Mouse (Mus musculus) cerebellum, adult 9-10 months (tissue): ENCODE results near the gene Anxa6.
"Not testable (repeated sequence)": the region's sequence is repeated elsewhere in the genome, so short reads cannot be mapped to it uniquely, and the experiment has no call there.

Source experiments
- DNase-seq: peaks from one replicate; pipeline ENCODE4 v3.0.0; 2022

The Anxa6 gene

DNA sequence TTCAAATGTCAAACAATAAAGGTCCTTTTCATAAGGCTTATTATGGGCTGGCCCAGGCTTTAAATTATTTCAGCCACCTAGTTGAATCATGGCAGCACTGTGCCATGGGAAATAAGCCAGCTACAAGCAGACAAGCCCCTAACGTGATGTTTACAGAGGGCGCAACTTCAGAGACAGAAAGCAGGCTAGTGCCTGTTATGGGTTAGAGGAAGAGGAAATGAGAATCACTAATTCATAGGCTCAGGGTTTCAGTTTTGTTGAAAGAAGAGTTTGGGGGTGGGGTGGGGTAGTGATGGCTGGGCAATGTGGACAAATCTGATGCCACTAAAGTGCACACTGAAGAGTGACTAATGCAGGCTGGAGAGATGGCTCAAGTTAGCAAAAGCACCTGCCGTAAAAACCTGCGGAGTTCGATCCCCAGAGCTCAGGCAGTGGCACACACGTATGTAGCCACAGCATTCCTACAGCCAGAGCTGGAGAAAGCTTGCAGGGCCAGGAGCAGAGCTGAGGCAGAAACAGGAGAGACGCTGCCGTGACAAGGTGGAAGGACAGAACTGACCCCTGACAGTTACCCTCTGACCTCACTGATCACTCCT lies 44.4 kb downstream of the Anxa6 start:
- DNase-seq, result no peak

DNA sequence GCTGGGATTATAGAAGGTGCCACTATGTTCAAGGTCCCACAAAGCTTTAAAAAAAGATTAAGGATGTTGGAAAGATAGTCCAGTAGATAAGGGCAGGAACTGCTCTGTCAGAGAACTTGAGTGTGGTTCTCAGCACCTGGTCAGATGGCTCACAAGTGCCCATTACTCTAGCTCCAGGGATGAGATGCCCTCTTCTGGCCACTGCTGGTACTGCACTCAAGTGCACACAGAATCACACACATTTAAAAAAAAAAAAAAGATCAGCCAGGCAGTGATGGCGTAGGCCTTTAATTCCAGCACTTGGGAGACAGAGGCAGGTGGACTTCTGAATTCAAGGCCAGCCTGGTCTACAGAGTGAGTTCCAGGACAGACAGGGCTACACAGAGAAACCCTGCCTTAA lies 45.3 kb downstream of the Anxa6 start:
- no peak for DNase-seq

DNA sequence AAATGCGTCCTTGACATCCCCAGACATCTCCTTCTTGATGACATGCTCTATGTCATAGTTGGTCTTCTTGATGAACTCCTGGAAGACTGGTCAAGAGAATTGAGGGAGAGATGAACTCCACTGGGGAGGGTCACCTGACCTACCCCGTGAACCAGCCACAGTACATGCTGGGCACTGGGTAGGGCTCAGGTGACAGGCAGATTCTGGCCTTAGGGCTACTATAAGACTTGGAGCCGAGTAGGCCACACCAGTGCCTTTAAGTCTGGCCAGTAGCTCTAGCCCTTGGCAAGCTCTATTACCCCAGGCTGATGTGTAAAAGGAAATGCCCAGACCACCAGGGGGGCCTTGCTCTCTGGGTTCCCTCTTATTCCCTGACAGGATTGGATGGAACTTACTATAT lies 48.2 kb downstream of the Anxa6 start:
- DNase-seq, result no peak

DNA sequence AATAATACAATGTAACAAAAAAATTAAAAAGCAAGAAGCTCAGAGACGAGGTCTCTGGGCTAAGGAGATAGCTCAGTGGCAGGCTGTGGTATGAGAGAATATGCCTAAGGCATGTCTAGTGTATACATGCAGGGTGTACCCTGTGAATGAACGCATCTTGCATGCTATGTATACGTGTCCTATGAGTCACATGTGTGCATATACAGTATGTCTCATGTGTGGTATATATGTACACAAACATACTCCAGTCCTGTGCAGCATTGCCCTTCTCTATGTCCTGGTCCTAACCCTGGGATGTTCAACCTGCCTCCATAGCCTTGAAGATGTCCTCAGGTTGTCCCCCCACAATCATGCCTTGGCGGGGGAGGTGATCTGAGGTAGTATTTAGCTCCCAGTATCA lies 48.7 kb downstream of the Anxa6 start:
- DNase-seq, result no peak

DNA sequence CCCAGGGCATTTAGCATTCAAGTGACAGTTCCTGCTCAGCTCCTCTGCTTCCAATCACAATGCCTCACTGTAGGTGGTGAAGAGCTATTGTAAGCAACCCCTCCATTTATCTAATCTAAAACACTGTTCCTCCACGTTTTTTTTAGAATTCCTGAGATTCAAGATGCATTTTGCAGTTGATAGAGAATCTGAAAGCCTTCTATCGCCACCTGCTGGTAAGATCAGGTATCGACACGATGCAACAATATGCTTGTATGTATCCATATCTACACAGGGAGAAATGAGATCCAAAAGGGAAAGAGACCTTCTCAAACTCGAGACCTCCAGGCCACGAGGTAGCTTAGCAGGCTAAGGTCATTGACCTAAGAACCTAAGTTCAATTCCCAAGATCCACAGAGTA lies 49.2 kb downstream of the Anxa6 start:
- peak; percentile 84 for DNase-seq

DNA sequence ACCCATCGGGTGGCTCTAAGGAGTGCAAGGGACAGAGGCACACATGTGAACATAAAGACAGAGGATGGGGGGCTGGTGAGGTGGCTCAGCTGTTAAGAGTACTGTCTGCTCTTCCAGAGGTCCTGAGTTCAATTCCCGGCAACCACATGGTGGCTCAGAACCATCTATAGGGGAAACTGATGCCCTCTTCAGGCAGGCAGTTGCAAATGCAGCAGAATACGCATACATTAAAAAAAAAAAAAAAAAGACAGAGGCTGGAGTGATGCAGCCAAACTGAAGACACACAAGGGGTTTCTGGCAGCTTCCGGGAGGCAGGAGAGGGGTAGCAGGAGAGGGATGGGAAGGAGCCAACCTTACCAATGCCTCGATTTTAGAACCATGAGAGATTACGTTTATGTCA lies 50.7 kb downstream of the Anxa6 start:
- DNase-seq, result no peak

DNA sequence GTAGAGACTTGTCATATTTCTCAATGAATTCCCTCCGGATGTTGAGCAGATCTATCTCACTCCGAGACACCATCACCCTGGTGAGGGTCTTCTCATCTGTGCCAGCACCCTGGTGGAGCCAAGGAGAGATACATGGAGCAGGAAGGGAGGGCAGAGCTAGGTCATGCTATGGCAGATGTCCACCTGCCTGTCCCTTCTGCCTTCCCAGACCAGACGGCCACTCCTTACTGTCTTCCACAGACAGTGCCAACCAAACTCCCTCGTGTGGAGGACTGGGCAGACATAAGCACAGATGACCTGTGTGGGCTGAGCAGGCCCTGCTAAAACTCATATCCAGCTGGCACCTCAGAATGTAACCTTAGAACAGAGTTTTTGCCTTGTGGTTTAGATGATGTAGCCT lies 51.6 kb downstream of the Anxa6 start:
- no peak for DNase-seq

DNA sequence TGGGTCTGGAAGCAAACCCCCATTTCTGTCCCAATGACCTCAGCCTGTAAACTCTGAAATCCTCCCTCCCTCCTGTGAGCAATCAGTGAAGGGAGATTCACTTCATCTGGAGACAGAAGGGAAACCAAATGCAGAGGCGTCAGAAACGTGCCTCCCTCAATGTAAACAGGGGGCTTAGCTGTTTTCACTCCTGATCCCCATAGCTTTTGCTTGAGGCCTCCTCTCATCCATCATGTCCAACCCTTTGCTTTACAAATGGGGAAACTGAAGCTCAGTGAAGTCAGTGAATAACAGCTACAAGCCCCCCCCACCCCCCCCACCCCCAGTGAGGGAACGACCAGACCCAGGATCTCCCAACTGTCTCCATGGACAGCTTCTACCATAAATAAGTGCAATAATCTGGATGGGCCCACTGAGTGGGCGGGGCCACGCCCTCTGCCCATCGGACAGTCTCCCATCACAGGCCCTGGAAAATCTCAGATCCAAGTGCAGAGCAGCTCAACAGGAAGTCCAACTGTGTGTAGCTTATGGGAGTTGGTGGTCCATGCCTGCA lies 55.8 kb downstream of the Anxa6 start:
- DNase-seq, result no peak

DNA sequence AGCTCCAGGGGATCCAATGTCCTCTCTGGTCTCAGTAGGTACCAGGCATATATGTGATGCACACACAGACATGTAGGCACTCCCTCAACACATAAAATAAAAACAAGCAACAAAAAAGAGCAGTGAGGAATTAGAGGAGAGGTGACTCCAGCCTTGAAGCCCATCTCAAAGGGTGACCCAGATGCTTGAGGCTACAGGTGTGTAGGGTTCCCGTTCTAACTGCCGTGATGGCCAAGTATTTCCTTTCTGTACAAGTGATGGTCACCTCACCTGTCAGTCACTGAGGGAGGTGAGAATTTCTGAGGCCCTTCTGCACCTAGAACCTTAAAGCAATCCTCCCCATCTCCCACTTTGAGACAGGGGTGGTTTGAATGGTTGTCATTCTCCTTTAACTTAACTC lies 56.9 kb downstream of the Anxa6 start:
- no peak for DNase-seq

DNA sequence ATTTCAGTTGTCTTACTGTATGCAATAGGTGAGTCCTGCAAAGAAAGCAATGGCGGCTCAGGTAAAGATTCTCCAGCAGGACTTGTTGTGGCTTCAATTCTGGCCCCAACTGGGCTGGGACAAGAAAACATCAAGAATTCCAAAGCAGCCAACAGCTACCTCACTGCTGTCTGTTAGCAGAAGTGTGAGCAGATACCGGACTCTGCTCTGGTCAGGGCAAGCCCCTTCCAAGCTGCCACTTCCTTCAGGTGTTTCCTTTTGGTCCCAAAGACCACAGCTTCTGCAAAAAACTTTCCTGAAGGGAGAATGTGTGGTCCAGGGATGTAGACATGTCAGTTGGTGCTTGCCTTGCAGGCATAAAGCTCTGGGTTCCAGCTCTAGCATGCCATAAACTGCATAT lies 57.5 kb downstream of the Anxa6 start:
- no peak for DNase-seq

DNA sequence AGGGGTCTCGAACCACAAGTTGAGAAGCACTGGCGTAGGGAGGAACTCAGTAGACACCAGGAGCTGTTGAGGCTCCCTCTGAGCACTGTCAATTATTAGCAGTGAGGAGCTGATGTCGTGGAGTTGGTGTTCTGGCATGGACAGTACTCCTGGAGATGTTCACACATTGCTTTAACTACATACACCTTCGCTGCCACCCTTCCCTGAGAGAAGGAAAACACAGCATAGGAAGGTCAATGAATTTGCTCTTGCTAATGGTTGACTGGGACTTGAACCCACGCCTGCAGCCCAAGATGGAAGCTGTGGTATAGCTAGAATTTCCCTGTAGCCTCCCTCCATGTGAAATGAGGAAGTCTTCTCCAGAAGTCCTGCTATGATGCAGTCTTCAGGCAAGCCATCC lies 57.9 kb downstream of the Anxa6 start:
- DNase-seq, result no peak

DNA sequence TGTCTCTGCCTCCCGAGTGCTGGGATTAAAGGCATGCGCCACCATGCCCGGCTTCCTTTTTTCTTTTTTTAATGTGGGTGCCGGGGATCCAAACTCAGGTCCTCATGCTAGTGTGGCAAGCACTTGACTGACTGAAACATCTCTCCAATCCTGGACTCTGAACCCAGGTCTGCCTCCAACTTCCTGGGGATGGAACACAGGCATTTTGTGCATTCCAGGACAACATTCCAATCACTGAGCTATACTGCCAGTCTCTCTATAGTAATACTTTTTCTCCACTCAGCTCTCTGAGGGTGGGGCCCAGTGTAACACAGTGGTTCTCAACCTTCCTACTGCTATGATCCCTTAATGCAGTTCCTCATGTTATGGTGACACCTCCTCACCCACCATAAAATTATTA lies 58.6 kb downstream of the Anxa6 start:
- no peak for DNase-seq

DNA sequence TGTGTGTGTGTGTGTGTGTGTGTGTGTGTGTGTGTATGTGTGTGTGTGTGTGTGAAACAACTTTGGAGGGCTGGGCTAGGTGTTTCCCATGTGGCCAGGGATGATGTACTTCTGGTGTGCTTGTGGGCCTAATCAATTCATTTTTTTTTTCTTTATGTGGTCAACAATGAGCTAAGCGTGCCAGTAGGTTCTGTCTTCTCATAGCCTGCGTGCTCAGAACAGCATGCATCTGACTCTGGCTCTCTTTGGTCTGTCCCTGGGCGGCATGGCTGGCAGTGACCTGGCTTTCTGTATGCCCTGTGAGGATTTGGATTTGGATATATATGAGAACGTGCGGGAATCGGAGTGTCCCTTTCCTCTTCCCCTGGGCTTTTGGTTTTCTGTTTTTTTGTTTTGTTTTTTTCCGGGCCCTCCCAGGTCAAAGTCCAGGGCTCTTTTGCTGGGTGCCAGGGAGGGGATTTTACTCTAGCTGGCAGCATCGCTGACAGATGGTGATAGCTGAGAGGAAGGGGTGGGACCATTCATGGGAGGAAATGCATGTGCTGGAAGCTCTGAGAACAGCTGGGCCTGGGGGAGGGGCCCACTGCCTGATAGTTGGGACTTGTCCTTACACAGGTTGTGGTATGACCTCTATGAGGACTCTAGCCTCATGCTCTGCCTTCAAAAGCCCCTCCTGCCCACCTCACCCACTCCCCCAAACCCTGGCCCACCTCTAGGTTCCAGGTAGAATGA lies 59.6 kb downstream of the Anxa6 start:
- DNase-seq, result no peak

DNA sequence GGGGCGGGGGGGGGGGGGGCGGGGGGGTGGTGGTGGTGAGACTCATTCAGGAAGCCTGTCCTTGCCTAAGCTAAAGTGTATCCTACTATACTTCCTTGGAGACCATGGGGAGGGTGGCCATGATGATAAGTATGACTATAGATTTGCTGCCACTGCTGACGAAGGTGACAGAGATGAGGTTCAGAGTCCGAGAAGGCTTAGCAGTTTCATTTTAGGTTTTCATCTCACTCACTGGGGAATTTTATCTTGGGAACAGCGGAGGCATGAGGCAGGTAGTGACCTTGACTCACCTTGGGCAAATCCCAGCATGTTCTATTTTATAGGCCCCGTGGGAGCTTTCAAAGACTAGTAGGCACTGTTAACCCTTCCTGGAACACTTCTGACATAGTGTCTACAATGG lies 60.5 kb downstream of the Anxa6 start:
- no peak for DNase-seq

DNA sequence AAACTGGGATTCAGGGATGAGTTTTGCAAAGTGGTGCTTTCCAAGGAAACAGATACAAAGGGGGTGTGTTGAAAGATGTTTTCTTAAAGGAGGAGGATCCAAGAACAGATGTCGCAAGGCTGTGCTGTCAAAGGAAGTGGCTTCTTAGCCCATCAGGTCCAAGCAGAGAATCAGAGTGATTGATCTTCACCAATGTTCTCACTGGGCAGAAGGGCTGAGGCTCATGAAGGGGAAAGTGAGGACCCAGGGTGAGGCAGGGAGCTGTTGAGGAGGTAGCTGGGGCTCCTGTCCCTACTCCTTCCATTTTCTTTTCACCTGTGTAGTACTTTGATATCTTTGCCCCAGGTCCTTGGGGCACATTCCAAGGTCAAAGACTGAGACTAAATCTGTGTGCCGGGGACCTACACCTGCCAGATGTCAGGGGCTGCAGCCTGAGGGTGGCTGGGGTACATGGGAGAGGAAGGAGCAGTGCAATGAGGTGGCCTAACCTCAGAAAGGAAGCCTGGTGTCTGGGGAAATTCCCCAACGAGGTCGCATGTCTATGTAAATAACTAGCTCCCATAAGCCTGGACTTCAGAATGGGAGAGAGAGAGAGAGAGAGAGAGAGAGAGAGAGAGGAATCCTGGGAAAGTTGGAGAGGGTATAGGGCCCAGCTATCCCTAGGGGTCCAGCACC lies 61.1 kb downstream of the Anxa6 start:
- DNase-seq, result no peak

DNA sequence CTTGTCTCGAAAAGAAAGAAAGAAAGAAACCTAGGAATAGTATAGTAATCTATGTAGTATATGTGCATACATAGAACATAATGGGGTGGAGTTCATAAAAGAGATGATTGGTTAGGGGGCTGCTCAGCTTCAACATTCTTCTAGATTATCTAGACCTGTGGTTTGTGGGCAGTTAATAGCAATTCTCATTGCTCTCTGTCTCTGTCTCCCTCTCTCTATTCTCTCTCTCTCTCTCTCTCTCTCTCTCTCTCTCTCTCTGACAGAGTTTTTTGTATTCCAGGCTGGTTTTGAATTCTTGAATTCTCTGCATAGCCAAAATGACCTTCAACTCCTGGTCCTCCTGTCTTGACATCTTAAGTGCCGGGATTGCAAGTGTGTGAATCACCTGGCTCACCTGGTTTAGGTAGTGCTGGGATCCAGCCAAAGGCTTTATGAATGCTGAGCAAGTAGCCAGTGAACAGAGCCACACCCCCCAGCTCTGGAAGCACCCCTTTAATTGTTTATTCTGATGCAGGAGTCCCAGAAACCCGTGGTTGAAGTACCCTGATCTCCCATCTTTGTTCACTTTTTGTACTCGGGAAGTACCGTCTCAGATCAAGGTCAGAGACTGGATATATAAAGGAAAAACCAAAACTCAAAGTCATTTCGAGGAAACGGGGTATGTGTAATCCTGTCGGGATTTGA lies 61.7 kb downstream of the Anxa6 start:
- no peak for DNase-seq

DNA sequence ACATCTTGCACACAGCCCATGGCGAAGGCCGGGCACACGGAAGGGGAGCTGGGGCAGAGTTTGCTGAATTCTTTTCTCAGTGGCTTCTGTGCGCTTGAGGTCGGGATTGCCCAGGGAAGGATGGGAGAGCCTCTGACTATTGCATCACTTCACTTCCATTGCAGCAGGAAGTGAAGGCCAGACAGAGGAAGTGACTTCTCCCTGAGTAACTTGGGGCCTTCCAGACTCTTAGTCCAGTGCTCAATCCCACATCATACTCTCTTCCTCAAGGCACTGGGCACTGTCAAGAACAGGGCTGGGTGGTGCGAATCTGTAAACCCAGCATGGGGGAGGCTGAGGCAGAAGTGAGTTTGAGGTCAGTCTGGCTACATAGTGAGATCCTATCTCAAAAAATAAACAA lies 68.0 kb downstream of the Anxa6 start:
- no peak for DNase-seq

DNA sequence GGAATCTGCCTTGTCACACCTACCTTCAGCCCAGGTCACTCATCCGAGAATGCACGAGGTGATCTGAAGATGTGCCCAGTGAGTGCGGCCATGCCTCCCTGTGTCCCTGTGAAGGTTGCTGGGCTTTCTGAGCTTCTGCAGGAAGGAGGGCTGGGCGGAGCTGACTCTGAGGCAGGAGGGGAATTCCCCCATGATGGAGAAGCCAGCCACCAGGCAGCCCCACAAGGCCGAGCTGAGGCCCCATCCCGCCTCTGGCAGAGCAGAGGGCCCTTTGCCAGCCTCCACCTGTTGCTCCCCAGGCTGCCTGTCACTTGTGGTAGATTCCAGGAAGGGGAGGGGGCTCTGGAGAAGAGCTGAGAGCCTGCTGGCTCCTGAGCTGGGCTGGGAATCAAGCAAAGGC lies 70.4 kb downstream of the Anxa6 start, which contains the start of gene Tnip1:
Gene Tnip1, minus strand, starts transcription at position 108 of the 400 bp plus-strand sequence.
- DNase-seq, result no peak

DNA sequence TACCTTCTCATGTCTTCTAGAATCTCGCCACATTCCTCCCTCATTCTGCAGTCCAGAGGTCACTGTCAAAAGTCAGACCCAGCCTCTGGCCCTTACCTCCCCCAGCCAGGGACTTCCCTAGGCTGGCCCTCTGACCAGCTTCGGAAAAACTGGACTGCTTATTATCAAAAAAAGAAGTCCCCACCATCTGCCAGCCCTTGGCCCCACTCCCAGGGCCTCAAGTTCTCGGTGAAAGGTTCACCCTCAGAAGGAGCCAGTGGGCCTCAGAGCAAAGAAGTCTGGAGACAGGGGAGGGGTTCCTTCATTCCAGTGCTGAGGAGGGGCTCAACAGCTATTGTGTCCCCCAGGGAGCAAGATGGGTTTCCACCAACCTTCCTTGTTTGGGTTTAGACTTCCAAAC lies 71.3 kb downstream of the Anxa6 start:
- no peak for DNase-seq

DNA sequence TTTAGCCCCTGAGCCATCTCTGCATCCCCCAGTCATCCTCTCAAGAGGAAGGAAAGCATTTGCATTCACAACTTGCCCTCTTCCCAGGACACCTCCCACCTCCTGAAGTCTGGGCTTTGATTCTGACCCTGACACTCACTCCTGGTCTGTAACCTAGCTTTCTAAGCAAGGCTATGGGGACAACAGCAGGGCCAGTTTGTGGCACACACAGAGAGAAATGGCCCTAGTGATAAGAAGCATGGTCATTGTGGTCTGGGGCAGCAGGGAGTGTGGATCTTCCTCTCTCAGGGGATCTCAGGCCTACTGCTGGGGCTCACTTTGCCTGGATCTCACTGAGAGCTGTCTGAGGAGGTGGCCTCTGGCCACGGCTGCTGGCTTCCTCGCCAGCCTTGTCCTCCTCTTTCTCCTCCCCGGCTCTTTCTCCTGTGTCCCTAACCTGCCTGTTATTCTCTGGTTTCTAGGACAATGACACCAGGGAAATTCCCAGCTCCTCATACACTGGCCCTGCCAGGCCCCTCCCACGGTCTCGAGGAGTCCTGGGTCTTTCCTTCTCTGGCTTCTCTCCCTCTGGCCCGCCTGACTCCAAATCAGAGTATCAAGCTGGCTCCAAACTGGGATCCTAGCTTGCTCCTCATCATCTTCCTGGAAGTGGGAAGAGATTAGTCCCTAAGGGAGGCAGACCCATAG lies 71.9 kb downstream of the Anxa6 start:
- no peak for DNase-seq

DNA sequence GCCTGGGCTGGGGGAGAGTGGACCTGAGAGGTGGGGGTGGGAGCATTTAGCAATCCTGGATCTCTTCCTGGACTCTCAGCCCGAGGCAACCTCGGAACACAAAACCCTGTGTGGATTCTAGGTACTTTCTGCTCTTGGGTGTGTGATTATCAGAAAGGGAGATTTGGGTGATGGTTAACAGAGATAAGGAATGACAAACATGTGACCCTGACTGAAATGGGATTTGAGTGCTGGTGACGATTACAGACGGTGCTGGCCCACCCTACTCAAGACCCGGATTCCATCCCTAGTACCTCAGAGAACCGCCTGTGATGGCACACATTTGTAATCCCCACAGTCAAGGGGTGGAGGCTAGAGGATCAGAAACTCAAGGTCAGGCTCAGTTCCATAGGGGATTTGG lies 73.0 kb downstream of the Anxa6 start:
- DNase-seq, result no peak

DNA sequence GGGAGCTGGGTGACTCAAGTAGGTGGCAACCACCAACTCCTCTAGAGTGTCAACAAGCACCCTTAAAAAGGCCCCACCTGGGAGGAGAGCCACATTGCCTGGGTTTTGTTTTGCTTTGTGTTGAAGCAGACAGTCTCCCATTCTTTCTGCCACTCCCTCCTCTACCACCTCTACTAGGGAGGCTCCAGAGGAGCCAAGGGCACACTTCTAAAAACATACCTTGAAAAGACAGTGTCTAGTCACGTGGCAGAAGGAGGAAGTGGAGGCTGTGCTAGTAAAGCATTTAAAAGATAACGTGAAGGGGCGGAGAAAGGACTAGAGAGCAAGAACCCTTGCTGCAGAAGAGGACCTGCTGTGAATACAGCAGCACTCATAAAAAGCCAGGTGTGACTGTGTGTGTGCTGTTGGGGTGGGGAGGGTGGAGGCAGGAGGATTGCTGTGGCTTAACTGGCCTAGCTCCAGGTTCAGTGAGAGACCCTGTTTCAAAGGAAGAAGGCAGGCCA lies 74.6 kb downstream of the Anxa6 start:
- DNase-seq, result peak; percentile 11

DNA sequence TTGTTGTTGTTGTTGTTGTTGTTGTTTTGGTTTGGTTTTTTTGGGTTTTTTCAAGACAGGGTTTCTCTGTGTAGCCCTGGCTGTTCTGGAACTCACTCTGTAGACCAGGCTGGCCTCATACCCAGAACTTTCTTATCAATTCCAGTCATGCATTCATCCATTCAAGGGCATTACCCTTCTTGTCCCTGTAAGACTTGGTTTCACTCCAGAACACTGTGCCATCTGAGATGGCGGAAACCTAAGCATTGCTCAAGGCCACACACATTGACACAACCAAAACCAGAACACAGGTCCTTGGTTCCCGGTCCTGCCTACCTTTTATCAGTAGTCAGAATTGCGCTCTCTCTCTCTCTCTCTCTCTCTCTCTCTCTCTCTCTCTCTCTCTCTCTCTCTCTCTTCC lies 75.5 kb downstream of the Anxa6 start:
- not testable (repeated sequence) for DNase-seq
